Mouse (Mus musculus) cerebellum, adult 11 months (tissue): Measurements from ENCODE around the gene Ugt8a.

Experiments
- DNase-seq: peaks from one replicate; pipeline ENCODE4 v3.0.0; 2022

The Ugt8a gene

DNA sequence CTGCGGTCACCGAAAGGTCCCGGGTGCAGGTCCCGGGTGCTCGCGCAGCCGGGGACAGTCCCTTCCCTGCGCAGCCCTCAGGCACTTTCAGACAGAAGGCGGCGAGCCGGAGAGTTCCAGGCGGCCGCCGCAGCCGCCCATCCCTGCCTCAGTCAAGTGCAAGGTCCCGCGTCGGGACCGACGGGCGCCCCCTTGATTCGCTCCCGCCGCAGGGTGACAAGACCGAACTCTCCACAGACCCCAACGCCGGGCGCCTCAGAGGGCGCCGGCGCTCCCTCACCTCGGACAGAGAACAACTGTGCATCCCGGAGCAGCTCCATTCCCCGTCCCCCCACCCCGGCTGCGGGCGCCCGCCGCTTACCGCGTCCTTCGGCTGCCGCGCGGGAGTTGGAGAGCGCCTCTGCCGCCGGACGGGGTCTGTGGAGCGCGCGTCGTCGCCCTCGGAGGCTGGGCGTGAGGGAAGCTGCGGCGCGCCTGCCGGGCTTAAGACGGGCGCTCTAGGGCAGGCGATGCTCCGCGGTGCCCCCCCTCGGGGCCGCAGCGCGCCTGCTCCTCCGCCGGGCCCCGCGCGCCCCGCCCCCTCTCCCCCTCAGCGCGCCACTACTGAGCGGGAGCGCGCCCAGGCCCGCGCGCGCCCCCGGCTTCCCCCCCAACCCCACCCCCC lies at the start of gene Ugt8a:
TSS of gene Ugt8a (minus strand) at position 528 of the 664 bp plus-strand sequence.
- DNase-seq: no peak

DNA sequence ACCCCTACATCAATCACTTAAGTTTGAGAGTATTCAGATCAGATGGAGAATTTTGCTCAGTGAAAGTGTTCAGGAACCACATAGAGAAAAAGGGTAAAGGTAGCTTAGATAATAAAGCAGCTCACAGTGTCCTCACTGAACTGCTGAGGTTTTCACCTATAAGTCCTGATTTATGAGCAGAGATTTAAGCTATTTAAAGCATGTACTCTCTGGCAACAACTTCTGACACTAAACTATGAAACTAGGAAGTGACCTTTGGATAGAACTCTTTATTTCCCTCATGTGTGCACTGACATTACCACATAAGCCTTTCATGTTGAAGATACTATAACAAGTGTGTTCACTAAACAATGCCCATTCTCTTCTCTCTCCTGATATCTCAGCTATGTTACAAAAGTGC lies 48.2 kb upstream of the Ugt8a start:
- no peak for DNase-seq

DNA sequence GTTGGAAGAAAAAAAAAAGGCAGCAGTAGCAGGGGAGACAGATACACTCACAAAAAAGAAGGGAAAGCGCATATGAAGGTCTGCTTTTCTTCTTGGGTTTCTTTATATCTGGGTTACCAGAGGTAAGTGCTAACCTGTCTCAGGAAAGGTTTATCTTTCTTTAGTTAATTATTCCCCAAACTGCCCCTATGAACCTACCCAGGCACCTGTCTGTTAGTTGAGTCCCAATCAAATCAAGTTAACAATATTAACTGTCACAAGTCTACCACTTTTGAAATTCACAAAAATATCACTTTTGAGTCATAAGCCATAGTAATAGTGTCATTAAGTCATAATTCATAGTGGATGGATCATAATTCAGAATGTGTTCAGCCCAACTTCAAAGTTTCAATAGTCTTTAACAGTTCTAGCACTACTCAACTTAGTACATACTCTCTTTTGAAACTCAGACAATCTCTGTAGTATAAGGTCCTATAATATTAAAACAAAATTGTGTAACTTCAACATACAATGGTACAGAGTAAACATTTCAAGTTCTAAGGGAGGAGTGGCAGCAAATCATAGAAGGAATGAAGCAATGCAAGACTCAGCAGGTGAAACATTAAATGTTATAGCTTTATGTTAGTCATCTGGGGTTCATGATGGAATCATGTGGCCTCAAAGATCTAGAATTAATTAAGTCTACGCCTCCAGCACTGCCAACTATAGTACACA lies 45.4 kb upstream of the Ugt8a start:
- no peak for DNase-seq

DNA sequence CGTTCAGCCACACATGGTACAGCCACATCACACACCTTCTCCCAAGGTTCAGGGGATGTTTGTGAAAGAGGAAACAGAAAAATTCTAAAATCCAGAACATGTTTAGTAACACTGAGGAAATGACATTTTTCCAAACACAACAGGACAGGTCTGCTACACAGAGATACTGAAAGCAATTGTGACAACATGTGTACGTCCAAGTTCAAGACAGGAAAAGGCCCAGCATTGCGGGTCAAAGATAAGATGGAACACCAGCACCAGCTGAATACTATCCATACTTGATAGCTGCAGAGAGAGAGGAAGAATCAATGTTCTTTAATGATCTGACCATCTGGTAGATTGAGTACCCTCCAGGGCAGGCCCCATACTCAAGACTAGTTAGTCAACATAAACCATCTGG lies 41.1 kb upstream of the Ugt8a start:
- no peak for DNase-seq

DNA sequence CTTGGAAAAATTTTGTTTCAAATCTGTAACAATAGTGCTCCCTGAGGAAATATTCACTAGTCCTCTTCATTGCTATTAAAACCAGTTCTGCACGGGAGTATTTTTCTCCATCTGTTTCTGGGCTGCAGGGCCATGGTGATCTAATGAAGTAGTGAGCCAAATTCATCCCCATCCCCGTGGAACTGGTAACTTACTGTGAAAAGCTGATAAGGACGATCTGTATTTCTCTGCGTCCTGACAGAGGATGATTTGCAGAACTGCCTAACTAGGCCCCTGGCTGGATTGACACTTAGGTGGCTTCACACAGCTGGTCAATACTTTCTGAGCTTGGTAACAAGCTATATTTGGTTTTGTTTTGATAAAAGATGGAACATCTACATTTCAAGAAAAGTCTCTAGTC lies 37.5 kb upstream of the Ugt8a start:
- DNase-seq: no peak

DNA sequence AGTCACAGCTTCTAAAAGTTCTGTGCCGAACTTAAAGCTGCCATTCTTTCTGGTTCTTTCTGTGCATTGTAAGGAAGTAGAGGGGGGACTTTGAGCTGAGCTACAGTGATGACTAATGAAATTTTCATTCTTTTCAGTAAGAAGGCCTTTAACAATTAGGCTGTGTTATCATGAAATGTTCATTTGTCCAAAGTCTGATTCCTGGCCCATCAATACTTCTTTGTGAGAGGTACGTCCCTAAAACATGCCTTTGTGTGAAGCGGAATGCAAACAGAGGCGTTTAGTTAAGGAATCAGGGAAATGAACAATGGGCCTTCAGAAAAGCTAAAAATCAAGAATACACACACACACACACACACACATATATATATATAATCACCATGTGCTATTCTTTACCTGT lies 31.0 kb upstream of the Ugt8a start:
- no peak for DNase-seq

DNA sequence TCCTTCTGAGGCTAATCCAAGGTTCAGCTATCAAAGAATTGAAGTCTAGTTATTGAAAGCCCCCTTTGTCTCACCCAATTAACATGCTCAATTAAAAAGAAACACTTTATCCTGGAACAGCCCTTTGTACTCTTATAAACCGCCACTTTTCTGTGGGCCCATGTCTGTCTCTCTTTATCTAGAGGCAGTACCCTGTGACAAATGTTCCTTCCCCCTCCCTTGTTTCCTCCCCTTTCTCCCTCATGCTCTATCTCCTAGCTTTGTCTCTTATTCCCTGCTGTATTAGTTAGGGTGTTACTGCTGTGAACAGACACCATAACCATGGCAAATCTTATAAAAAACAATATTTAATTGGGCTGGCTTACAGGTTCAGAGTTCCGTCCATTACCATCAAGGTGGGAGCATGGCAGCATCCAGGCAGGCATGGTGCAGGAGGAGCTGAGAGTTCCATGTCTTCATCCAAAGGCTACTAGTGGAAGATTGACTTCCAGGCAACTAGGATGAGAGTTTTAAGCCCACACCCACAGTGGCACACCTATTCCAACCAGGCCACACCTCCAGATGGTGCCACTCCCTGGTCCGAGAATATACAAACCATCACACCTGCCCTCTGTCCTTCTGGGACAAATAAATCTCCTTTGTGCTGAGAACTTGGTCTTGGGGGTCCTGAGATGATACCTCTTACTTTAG lies 17.9 kb upstream of the Ugt8a start:
- no peak for DNase-seq

DNA sequence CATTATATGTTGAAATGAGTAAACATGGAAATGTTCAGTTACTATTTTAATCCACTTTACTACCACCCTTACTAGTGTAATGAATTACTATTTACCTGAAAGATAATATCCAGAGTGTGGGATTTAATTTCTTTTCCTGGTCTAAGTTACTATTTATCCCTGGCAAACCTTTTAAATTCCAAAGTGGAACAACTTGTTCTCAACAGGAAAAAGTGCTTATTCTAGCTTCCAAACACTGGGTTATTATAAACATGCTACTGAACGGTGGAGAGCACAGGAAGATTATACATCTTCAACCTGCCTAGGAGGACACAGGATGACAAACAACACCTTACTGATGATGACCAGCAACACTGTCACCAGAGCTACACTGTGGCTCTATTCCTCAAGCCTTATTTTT lies 16.5 kb upstream of the Ugt8a start:
- no peak for DNase-seq

DNA sequence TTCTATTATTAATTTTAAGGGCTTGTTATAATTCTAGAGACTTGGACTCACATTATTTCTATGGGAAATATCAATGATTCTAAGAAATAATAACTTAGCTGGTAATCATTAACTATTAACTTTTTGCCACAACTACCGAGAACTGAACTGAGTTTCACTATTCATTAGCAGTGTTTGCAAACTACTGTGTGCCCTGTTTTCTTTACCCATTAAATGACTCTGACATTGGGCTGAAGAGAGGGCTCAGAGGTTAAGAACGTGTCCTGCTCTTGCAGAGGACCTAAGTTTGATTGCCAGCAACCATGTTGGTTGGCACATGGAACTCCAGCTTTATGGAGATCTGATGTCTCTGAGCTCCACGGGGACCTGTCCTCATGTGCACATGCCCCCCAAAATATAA lies 2.4 kb upstream of the Ugt8a start:
- DNase-seq: no peak

DNA sequence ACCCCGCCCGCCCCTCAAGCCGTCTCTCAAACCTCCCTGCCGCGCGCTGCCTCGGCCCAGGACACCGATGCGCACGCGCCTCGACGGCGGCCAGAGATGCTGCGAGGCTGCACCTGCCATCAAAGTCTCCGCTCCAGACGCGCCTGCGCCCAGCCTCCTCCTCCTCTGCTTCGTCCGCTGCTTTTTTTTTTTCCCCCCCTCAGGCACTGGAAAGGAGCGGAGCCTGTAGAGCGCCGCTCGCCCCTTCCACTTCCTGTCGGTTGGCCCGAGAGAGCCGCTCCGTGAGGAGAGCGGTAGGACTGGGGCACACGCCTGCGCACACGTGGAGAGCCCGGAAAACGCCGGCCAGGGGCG lies 314 bp upstream of the Ugt8a start:
- no peak for DNase-seq

DNA sequence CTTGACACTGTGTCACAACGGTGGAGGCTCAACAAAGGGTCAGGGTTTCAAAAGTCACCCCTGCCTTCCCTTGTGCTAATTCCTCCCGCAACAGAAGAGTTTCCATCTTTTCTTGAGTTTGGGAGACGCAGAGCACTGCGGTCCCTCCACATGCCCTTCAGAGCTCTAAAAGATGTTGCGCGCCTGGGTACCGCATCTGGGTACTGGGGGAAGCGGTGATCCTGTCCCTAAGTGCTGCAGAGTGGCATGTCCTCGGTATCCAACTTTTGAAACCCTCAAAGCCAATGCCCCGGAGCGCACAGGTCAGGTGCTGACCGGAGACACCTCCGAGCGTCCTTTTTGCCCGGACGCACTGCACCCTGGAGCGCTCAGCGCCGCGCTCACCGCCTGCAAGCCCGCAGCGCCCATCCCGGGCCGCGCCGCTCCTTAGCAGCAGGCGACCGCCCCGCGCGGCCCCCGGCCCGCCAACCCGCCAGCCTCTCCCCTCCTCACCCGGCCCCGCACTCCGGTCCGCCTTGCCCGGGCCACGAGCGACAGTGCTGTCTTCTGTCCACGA lies 805 bp downstream of the Ugt8a start:
- no peak for DNase-seq

DNA sequence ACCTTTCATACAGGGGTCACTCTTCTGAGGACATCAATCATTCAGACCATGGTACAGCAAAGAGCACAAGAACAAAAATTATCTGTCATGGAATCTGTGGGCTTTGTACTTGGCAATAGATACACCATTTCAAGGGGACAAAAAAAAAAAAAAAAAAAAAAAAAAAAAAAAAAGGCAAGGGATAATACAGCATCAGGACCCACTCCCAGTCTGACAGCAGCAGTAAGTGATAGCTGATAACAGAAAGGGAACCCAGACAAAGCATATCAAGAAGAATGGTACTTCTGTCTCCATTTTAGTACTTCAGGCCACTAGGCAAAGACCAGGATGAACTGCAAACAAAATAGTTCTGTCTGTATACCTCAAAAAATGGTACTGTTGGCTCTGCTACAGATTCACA lies 2.6 kb downstream of the Ugt8a start:
- DNase-seq: no peak

DNA sequence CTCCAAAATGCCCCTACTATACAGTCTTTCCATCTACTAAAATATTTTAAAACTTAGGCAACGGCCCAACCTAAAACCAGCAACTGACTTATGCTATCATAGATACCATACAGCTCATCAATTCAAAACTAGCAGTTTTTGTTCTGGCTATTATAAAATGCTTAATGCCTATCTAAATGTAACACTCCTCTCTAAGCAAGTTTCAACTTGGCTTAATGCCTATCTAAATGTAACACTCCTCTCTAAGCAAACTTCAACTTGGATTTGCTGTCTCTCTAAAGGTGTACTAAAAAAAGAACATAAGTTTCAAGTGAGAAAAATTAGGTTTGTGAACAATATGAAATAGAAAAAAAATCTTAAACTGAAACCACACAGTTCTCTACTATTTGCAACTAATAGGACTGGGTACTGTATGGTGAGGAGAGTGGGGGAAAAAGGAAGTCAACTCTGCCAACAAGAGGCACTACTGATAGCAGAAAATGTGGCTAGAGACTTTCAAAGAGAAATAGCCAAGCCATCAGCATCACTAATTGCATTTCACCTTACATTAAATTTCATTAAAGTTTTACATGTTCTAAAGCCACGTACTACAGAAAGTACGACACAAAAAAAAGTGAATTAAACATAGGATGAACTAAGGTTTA lies 5.7 kb downstream of the Ugt8a start:
- no peak for DNase-seq

DNA sequence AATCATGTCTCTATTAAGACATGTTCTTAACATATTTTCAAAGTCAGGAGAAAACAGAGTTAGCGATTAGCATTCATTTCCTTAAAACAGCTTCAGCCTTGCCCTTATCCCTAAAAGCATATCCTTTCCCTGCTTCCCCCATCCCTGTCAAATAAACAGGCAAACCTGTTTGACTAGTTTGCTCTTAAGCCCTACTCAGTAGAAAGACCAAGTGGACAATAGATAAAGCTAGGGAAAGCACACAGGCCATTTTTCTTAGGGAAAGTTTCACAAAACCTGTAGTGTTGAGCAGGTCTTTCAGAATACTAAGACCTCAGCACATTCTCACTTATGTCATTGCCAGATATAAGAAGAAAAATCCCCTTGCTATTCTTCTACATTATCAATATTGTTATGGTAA lies 7.4 kb downstream of the Ugt8a start:
- no peak for DNase-seq

DNA sequence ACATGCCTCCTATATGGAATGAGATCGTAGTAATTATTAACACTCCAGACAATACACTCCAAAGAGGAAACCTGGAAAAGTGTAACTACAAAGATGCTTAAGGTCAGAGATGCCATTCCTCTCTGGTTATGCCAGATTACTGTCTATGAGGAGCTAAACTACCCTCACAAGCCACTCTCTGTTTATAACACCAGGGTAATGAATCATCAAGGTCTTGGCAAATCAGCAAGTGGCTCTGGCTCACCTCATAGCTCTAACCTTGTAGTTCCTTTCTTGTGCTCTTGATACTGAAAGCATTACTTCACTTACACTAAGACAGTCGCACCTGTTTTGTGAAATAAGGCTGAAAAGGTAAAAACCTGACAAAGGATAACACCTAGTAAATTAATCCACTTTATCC lies 17.5 kb downstream of the Ugt8a start:
- no peak for DNase-seq

DNA sequence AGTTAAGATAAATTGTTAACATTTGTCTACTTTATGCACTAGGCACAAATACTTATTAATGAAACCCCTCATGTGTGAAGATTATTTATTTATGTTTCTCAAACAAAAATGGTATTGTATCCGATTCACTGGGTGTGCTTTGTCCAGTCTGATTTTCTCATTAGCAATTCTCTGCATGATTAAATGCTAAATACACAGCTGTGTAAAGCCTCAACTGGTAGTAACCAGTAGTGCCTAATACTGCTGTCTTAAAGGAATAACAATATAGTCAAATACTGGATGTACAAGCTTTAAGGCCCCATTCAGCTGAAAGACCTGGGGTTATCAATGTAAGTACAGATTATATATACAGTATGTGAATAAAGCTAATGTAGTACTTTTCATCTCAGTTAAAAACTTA lies 39.4 kb downstream of the Ugt8a start:
- no peak for DNase-seq

DNA sequence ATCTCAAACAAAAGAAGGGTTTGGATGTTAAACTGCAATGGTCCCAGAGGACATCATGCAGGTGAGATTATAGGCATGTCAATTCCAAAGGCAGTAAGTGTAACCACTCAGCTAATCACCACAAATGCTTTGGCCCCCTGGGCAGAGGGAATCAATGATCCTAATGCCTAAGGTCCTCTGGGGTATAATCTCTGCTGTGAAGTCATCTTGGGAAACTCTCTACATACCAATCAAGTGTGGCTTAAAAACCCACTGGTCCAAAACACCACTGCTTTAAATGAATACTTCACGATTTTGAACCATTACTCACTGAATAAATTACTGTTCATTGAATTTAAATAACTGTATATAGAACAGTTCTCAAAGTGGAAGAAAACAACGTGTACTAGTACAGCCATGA lies 51.3 kb downstream of the Ugt8a start:
- DNase-seq: no peak

DNA sequence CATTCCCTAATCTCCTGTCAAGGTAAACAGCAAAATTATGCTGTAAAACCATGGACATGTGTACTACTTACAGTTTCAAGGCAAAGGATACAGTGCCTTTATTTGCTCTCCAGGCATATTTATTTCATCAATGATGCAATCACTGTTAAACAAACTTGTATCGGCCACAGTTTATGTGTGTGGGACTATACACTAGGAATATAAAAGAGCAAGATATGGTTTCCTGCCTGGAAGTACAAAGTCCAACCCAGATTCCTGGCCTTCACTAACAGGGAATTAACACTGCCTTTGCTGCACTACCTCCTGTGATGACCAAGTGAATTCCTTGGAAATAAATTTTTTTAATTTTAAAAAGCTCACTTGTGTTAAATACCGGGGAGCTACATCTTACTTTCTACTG lies 53.5 kb downstream of the Ugt8a start:
- DNase-seq: no peak

DNA sequence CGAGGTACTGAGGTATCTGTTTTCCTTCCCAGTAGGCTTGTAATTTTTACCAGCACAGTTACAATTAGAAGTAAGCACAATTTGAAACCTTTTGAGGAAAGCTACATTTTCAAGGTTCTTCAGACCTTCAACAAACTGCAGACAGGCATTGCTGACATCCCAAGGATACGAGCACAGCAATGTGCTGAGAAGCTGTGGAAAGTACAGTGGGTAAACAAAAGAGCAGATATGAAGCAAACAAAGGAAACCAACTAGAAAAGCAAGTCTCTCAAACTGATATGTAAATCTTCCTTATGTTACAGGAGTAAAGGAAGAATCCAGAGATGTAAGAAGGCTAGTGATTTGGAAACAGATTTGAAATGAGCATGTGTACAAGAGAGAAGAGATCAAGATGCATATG lies 54.0 kb downstream of the Ugt8a start:
- no peak for DNase-seq

DNA sequence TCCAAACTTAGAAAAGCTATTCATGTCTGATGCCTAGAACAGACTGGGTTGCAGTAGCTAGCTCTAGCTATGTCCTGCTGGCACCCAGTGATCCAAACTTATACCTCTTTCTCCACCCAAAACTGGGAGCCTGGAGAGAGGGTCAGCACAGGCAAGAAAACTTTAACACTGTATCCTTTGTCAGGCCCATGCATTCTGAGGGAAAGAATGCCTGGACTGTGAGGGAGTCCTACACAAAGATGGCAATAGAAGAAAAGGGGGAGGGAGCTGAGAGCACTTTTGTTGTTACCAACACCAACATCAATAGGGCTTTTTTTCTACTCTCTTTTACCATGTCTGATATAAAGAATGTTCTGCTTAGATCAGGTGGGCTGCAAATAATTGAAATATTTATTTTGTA lies 55.4 kb downstream of the Ugt8a start:
- no peak for DNase-seq

DNA sequence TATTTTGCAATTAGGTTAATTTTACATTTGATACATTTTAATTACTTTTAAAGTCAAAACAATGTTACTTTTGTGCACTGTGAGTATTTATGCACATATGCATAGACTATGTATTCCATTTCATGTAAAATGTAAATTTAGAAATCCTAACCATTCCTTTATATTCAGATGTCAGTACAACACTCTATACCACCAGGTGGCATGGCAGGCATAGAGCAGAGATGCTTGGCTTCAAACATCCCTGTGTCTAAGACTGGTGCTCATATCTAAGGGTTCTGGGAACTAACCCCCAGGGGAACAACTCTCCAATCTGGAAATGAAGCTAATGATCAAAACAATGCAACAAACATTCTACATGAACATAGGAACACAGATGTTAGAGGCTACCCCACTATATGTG lies 56.6 kb downstream of the Ugt8a start:
- no peak for DNase-seq

DNA sequence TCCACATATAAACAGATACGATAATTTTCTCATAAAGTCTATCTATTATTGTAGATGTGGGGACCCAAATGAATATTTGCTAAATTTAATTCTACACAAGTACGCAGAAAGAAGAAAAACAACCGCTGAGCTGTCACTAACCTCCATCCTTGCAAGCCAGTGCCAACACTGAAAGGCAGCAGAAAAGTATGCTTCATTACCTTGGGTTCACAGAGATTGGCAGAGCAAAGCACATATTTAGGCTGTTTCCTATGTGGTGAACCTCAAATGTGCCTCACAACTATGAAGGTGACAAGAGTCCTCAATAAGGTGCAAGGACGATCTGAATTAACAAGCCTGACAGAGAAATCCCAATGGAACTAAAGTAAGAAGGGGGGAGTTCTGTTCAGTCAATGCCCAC lies 64.0 kb downstream of the Ugt8a start:
- DNase-seq: no peak

DNA sequence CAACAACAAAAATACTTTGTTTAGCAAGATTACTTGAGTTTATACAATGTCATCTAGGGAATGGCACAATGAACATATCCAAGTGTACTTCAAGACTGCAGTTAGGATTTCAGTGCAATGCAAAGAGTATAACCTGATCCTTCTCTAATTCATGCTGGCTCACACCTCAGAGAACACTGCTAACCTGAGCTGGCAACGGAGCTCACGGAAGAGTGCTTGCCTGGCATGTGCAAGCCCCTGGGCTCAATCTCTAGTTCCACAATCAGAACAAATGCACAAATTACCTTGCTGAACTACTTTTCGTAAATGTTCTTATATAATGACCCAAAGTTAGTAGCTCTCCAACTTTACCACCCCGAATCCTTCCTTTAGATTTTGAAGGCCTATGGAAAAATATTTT lies 68.5 kb downstream of the Ugt8a start:
- no peak for DNase-seq

DNA sequence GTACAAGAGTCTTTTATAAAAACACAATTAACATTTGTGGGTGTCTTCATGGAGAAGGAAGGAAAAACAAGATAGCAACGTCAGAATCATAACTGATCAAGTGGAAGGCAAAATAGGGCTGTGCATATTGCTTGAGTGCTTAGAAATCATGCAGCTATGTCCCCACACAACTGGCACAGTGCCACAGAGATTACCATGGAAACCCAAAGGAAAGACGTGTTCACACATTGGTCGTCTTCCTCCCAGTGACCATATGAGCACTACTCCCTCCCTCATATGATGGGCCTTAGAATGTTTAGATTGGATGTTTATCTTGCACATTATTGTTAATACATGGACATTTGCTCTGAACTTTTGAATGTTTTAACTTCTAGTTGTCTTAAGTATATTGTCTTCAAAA lies 76.8 kb downstream of the Ugt8a start:
- no peak for DNase-seq
